Mouse (Mus musculus): ENCODE measurements around the gene Smc1b. TPM values are rescaled to one million over a fixed set of nuclear protein-coding genes. Genes with fewer than 3 reads are reported as not detected.
"Not testable (repeated sequence)": the region's sequence is repeated elsewhere in the genome, so short reads cannot be mapped to it uniquely, and the experiment has no call there.

Gene Smc1b
- polyA plus RNA-seq, 1 experiment from 2014 or later, result 0.11 TPM

- peak; percentile 53; the same call in 1 of the 2 replicates for ATAC-seq (replicated peaks; ENCODE audit: insufficient number of reproducible peaks, low FRiP score, low TSS enrichment)
- WGBS (ENCODE audit: insufficient replicate concordance), result 16% methylated on average over 4 of the region's 4 CpGs
- H3K9ac ChIP-seq (ENCODE audit: low read depth, low read length), result no peak overlapping the region
- H3K27ac ChIP-seq (ENCODE audit: low read depth, low read length), result peak overlapping the region; percentile 74
- H3K9me3 ChIP-seq (replicated peaks; ENCODE audit: control insufficient read depth, low read length), result no peaks in the 10 kb centered on the region
- H3K4me2 ChIP-seq, result no peak overlapping the region
- no peak overlapping the region for H3K4me3 ChIP-seq (ENCODE audit: low read depth, low read length)
- no peaks in the 10 kb centered on the region for H3K27me3 ChIP-seq (ENCODE audit: control insufficient read depth, insufficient read depth, low read length)
- H3K36me3 ChIP-seq (ENCODE audit: control insufficient read depth, insufficient read depth, low read length), result no peaks in the 10 kb centered on the region
- peaks cover 31% of the 10 kb centered on the region for H3K4me1 ChIP-seq (ENCODE audit: control insufficient read depth, insufficient read depth, low read length)
Observed at GRCm38 (mm10) chr15:85042361-85042954, 89.3 kb downstream of the Smc1b start.

DNA sequence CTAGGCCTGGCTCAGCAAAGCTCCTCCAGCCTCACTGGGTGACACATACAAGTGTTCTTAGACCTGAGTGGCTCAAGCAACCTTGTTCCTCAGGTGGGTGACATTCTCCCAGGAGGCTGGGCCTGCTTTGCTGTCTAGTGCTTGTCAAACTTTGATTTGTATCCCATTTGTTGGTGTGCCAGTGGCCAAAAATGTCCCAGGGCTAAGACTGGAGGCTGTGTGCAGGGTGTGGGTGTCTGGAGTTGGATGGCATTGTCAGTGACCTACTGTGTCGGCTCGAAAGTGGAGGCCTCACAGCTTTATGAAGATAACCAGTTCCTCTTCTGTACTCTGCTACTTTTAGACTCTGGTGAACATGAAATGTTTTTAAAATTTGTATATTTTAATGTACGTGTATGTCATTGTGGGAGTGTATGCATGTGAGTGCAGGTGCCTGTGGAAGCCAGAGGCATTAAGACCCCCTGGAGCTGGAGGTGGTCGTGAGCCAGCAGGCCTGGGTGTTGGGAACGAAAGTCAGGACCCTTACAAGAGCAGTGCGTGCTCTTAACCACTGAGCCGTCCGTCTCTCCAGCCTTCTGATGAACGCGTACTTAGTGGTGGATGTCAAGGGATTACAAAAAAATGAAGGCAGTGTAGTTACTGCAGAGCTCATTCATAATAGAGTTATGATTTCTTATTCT, 90.1 kb downstream of the Smc1b start:
- H3K4me2 ChIP-seq, result no peak overlapping the region
- no peak overlapping the region for H3K9ac ChIP-seq (ENCODE audit: low read depth, low read length)
- peak overlapping the region; percentile 74 for H3K27ac ChIP-seq (ENCODE audit: low read depth, low read length)
- H3K4me1 ChIP-seq (ENCODE audit: control insufficient read depth, insufficient read depth, low read length), result peaks cover 34% of the 10 kb centered on the region
- no peaks in the 10 kb centered on the region for H3K27me3 ChIP-seq (ENCODE audit: control insufficient read depth, insufficient read depth, low read length)
- no peak for ATAC-seq (replicated peaks; ENCODE audit: insufficient number of reproducible peaks, low FRiP score, low TSS enrichment)
- H3K9me3 ChIP-seq (replicated peaks; ENCODE audit: control insufficient read depth, low read length), result no peaks in the 10 kb centered on the region
- 75% methylated on average over 10 of the region's 10 CpGs for WGBS (ENCODE audit: insufficient replicate concordance)
- H3K4me3 ChIP-seq (ENCODE audit: low read depth, low read length), result no peak overlapping the region
- no peaks in the 10 kb centered on the region for H3K36me3 ChIP-seq (ENCODE audit: control insufficient read depth, insufficient read depth, low read length)

GRCm38 (mm10) chr15:85037343-85037690, 94.4 kb downstream of the Smc1b start:
- 5% methylated on average over 8 of the region's 8 CpGs for WGBS (ENCODE audit: insufficient replicate concordance)
- Histone ChIP-seq H3K27ac (ENCODE audit: low read depth, low read length) (no peak overlapping the region), H3K4me3 (ENCODE audit: low read depth, low read length) (peak overlapping the region; percentile 79), H3K9ac (ENCODE audit: low read depth, low read length) (peak overlapping the region; percentile 86), H3K4me1 (ENCODE audit: control insufficient read depth, insufficient read depth, low read length) (peaks cover 18% of the 10 kb centered on the region), H3K9me3 (replicated peaks; ENCODE audit: control insufficient read depth, low read length) (no peaks in the 10 kb centered on the region), H3K27me3 (ENCODE audit: control insufficient read depth, insufficient read depth, low read length) (peaks cover 8% of the 10 kb centered on the region), H3K4me2 (peak overlapping the region; percentile 87), H3K36me3 (ENCODE audit: control insufficient read depth, insufficient read depth, low read length) (no peaks in the 10 kb centered on the region)
- ATAC-seq (replicated peaks; ENCODE audit: insufficient number of reproducible peaks, low FRiP score, low TSS enrichment), result no peak

- WGBS (ENCODE audit: insufficient replicate concordance), result under 1% methylated on average over 63 of the region's 75 CpGs
- peak; percentile 96 for ATAC-seq (replicated peaks; ENCODE audit: insufficient number of reproducible peaks, low FRiP score, low TSS enrichment)
- peak overlapping the region; percentile 24; the same call in 1 of the 2 replicates for H3K27ac ChIP-seq (ENCODE audit: low read depth, low read length)
Observed at GRCm38 (mm10) chr15:85036566-85037342, 95.0 kb downstream of the Smc1b start.

DNA sequence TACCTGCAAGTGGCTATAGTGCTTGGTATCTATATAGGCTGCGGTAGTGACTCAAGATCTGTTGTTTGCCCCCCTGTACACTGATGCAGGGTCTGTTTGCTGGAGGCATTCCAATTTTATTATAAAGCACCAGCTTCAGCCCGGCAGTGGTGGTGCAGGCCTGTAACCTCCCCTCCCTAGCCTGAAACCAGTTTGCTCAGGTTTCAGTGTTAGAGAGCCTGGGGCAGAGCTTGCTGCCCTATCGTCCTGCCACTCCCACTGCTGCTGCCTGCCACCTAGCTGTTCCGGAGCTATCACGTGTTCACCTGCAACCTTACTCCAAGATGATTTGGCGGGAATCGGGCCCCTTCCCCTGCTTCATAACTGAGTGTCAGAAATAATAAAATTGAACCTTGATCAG, 97.8 kb downstream of the Smc1b start:
- not testable (repeated sequence) for H3K9me3 ChIP-seq (replicated peaks; ENCODE audit: control insufficient read depth, low read length); H3K27me3 ChIP-seq (ENCODE audit: control insufficient read depth, insufficient read depth, low read length); H3K4me2 ChIP-seq; ATAC-seq (replicated peaks; ENCODE audit: insufficient number of reproducible peaks, low FRiP score, low TSS enrichment); H3K9ac ChIP-seq (ENCODE audit: low read depth, low read length); H3K27ac ChIP-seq (ENCODE audit: low read depth, low read length); H3K36me3 ChIP-seq (ENCODE audit: control insufficient read depth, insufficient read depth, low read length); H3K4me3 ChIP-seq (ENCODE audit: low read depth, low read length)
- 41% methylated on average over 7 of the region's 7 CpGs for WGBS (ENCODE audit: insufficient replicate concordance)
- H3K4me1 ChIP-seq (ENCODE audit: control insufficient read depth, insufficient read depth, low read length), result peaks cover 10% of the 10 kb centered on the region

More at GRCm38 (mm10) chr15:85036566-85037342, 95.0 kb downstream of the Smc1b start:
- Histone ChIP-seq H3K4me3 (ENCODE audit: low read depth, low read length) (peak overlapping the region; percentile 79), H3K9me3 (replicated peaks; ENCODE audit: control insufficient read depth, low read length) (no peaks in the 10 kb centered on the region), H3K36me3 (ENCODE audit: control insufficient read depth, insufficient read depth, low read length) (no peaks in the 10 kb centered on the region), H3K4me1 (ENCODE audit: control insufficient read depth, insufficient read depth, low read length) (peaks cover 14% of the 10 kb centered on the region), H3K27me3 (ENCODE audit: control insufficient read depth, insufficient read depth, low read length) (peaks cover 8% of the 10 kb centered on the region), H3K9ac (ENCODE audit: low read depth, low read length) (peak overlapping the region; percentile 86), H3K4me2 (peak overlapping the region; percentile 87)

DNA sequence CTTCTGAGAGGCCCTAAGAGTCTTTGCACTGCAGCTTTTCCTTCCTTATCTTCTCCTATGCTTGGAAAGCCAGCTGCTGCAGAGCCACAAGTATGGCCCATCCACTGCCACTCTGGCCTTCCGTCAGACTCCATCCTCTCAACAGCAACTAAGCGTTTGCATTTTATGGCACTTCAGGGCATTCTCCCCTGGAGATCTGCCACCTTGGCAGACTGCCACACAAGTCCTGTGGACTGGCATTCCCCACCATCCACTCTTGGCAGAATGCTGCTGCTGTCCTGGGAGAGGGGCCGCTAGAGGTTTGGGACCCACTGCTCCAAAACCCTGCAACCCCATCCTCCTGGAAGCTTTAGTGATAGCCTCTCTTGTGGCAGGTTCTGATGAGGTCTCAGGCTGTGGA, 99.9 kb downstream of the Smc1b start:
- H3K4me2 ChIP-seq, result no peak overlapping the region
- WGBS (ENCODE audit: insufficient replicate concordance), result 80% methylated on average over 3 of the region's 3 CpGs
- H3K9me3 ChIP-seq (replicated peaks; ENCODE audit: control insufficient read depth, low read length), result no peaks in the 10 kb centered on the region
- ATAC-seq (replicated peaks; ENCODE audit: insufficient number of reproducible peaks, low FRiP score, low TSS enrichment), result no peak
- no peaks in the 10 kb centered on the region for H3K36me3 ChIP-seq (ENCODE audit: control insufficient read depth, insufficient read depth, low read length)
- H3K9ac ChIP-seq (ENCODE audit: low read depth, low read length), result no peak overlapping the region
- H3K27me3 ChIP-seq (ENCODE audit: control insufficient read depth, insufficient read depth, low read length), result peaks cover 8% of the 10 kb centered on the region
- no peak overlapping the region for H3K27ac ChIP-seq (ENCODE audit: low read depth, low read length)
- H3K4me1 ChIP-seq (ENCODE audit: control insufficient read depth, insufficient read depth, low read length), result no peaks in the 10 kb centered on the region
- no peak overlapping the region for H3K4me3 ChIP-seq (ENCODE audit: low read depth, low read length)

GRCm38 (mm10) chr15:85030643-85031042, 101.1 kb downstream of the Smc1b start:
- H3K4me2 ChIP-seq; H3K27me3 ChIP-seq (ENCODE audit: control insufficient read depth, insufficient read depth, low read length); H3K9ac ChIP-seq (ENCODE audit: low read depth, low read length); H3K4me1 ChIP-seq (ENCODE audit: control insufficient read depth, insufficient read depth, low read length); H3K27ac ChIP-seq (ENCODE audit: low read depth, low read length); ATAC-seq (replicated peaks; ENCODE audit: insufficient number of reproducible peaks, low FRiP score, low TSS enrichment); H3K4me3 ChIP-seq (ENCODE audit: low read depth, low read length); H3K9me3 ChIP-seq (replicated peaks; ENCODE audit: control insufficient read depth, low read length); H3K36me3 ChIP-seq (ENCODE audit: control insufficient read depth, insufficient read depth, low read length): not testable (repeated sequence)
- 43% methylated on average over 1 of the region's 1 CpGs for WGBS (ENCODE audit: insufficient replicate concordance)

DNA sequence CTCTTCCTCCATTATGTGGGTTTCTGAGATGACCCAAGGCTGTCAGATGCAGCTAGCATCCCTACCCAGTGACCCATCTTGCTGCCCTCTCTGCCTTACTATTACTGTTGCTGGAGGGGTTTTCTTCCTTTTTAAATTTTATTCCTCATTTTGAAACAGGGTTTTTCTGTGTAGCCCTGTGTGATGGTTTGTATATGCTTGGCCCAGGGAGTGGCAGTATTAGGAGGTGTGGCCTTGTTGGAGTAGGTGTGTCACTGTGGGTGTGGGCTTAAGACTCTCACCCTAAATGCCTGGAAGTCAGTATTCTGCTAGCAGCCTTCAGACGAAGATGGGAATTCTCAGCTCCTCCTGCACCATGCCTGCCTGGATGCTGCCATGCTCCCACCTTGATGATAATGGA, 103.1 kb downstream of the Smc1b start, which contains the start of gene Fam118a:
Gene Fam118a (plus strand): TSS at position 301 of the 400 bp plus-strand sequence.
- not testable (repeated sequence) for H3K9me3 ChIP-seq (replicated peaks; ENCODE audit: control insufficient read depth, low read length); ATAC-seq (replicated peaks; ENCODE audit: insufficient number of reproducible peaks, low FRiP score, low TSS enrichment); H3K4me3 ChIP-seq (ENCODE audit: low read depth, low read length); H3K27ac ChIP-seq (ENCODE audit: low read depth, low read length); H3K4me1 ChIP-seq (ENCODE audit: control insufficient read depth, insufficient read depth, low read length); H3K36me3 ChIP-seq (ENCODE audit: control insufficient read depth, insufficient read depth, low read length); H3K27me3 ChIP-seq (ENCODE audit: control insufficient read depth, insufficient read depth, low read length); H3K4me2 ChIP-seq; H3K9ac ChIP-seq (ENCODE audit: low read depth, low read length)
- WGBS (ENCODE audit: insufficient replicate concordance), result 47% methylated on average over 1 of the region's 1 CpGs

Data from heart, embryonic 11.5 days (tissue).